Mouse (Mus musculus) heart, postnatal 0 days (tissue): ENCODE results near the gene Svbp. TPM values are rescaled to one million over a fixed set of nuclear protein-coding genes. Genes with fewer than 3 reads are reported as not detected.

ENCODE experiments used
- ATAC-seq: fragments of 200-750 bp; cut with Nextera tagmentation; 2 replicates; pipeline ENCODE4 v1.8.0; 2017; ENCODE audit warnings: low read depth, moderate number of reproducible peaks, moderate library complexity; ENCODE audit not compliant: insufficient read depth
- DNase-seq: peaks from one replicate; pipeline ENCODE4 v3.0.0-alpha.2; 2016; ENCODE audit warnings: low spot score
- H3K27ac ChIP-seq: fragments of 300-500 bp; sonication (generic); 2 replicates; pipeline ENCODE4 v1.5.1; 2014; ENCODE audit warnings: low read depth, mild to moderate bottlenecking
- H3K27me3 ChIP-seq: fragments of 300-500 bp; sonication (generic); 2 replicates; pipeline ENCODE4 v1.6.1; 2014; ENCODE audit warnings: low read length, mixed read lengths; ENCODE audit not compliant: control insufficient read depth, insufficient read depth
- H3K36me3 ChIP-seq: fragments of 300-500 bp; sonication (generic); replicated peaks from 2 replicates; pipeline ENCODE4 v1.6.1; 2014; ENCODE audit warnings: low read length, mixed read lengths; ENCODE audit not compliant: control insufficient read depth, insufficient read depth
- H3K4me1 ChIP-seq: fragments of 300-500 bp; sonication (generic); 2 replicates; pipeline ENCODE4 v1.6.1; 2014; ENCODE audit warnings: antibody characterized with exemption; ENCODE audit not compliant: control insufficient read depth, insufficient read depth
- H3K4me2 ChIP-seq: fragments of 300-500 bp; sonication (generic); 2 replicates; pipeline ENCODE4 v1.6.1; 2014; ENCODE audit warnings: low read depth, mild to moderate bottlenecking, low read length, moderate library complexity
- H3K4me3 ChIP-seq: fragments of 300-500 bp; sonication (generic); 2 replicates; pipeline ENCODE4 v1.5.1; 2014; ENCODE audit warnings: low read depth, low read length
- H3K9ac ChIP-seq: fragments of 300-500 bp; sonication (generic); replicated peaks from 2 replicates; pipeline ENCODE4 v1.6.1; 2014; ENCODE audit warnings: low read depth, low read length, mixed read lengths
- H3K9me3 ChIP-seq: fragments of 300-500 bp; sonication (generic); replicated peaks from 2 replicates; pipeline ENCODE4 v1.6.1; 2016; ENCODE audit warnings: low read length; ENCODE audit not compliant: control insufficient read depth
- CTCF ChIP-seq: IDR thresholded peaks from 2 replicates; pipeline ENCODE4 v1.5.1; 2016; ENCODE audit warnings: antibody characterized with exemption, control low read depth, low read depth
- EP300 ChIP-seq: IDR thresholded peaks from 2 replicates; pipeline ENCODE4 v1.6.1; 2016; ENCODE audit warnings: antibody characterized with exemption, low read depth
- WGBS: fragments of 180-500 bp; shearing (Covaris S2); extraction: QIAGEN DNeasy Blood & Tissue Kit; methylation state at CpG from one replicate; pipeline ENCODE4 v1.1.7; 2014; 5-methylcytosine and 5-hydroxymethylcytosine counted together
- polyA plus RNA-seq: library from polyadenylated mRNA; unstranded; fragments of >200 nt; fragmentation: Nextera tagmentation; extraction: Ambion mirVana; gene quantifications from 2 replicates; pipeline ENCODE4 v1.2.1, GENCODE M21; 2015
- total RNA-seq: library from RNA; depleted of rRNA; stranded (reverse); fragments of >200 nt; gene quantifications from 2 replicates; pipeline ENCODE4 v1.2.3, GENCODE M21; 2014; ENCODE audit warnings: low replicate concordance

The Svbp gene
- total and polyA plus RNA-seq, 2 experiments from 2014 or later = 33.2 to 129 TPM

GRCm38 (mm10) chr4:119233256-119233901 is 38.3 kb downstream of the Svbp start:
- no peaks in the 10 kb centered on the region for H3K9me3 ChIP-seq
- H3K4me1 ChIP-seq = peaks cover 6% of the 10 kb centered on the region
- WGBS = under 1% methylated on average over 36 of the region's 36 CpGs
- peak overlapping the region; percentile 77 for H3K9ac ChIP-seq
- peak; percentile 64 for DNase-seq
- peak overlapping the region; percentile 83 for H3K4me3 ChIP-seq
- H3K27me3 ChIP-seq = no peaks in the 10 kb centered on the region
- peak overlapping the region; percentile 73 for H3K27ac ChIP-seq
- peak; percentile 30 for ATAC-seq
- peaks cover 19% of the 10 kb centered on the region for H3K36me3 ChIP-seq
- peak overlapping the region; percentile 90 for H3K4me2 ChIP-seq
- TF ChIP-seq CTCF (0 out of 2 replicates have a peak, but pooled peaks have one; percentile 11), EP300 (no peak)

GRCm38 (mm10) chr4:119234348-119234747 is 39.2 kb downstream of the Svbp start:
- H3K4me3 ChIP-seq = peak overlapping the region; percentile 83
- H3K27me3 ChIP-seq = no peaks in the 10 kb centered on the region
- WGBS = 55% methylated on average over 3 of the region's 3 CpGs
- no peaks in the 10 kb centered on the region for H3K9me3 ChIP-seq
- no peak overlapping the region for H3K9ac ChIP-seq
- peaks cover 16% of the 10 kb centered on the region for H3K36me3 ChIP-seq
- peak overlapping the region; percentile 90; the same call in 1 of the 2 replicates for H3K4me2 ChIP-seq
- no peak overlapping the region for H3K27ac ChIP-seq
- DNase-seq = no peak
- no peak for ATAC-seq
- H3K4me1 ChIP-seq = peaks cover 6% of the 10 kb centered on the region
- TF ChIP-seq CTCF = no peak
- TF ChIP-seq EP300 = no peak

- peaks cover 32% of the 10 kb centered on the region for H3K36me3 ChIP-seq
- H3K9ac ChIP-seq = no peak overlapping the region
- no peak for ATAC-seq
- no peaks in the 10 kb centered on the region for H3K27me3 ChIP-seq
- H3K27ac ChIP-seq = no peak overlapping the region
- H3K9me3 ChIP-seq = no peaks in the 10 kb centered on the region
- DNase-seq = no peak
- no peaks in the 10 kb centered on the region for H3K4me1 ChIP-seq
- TF ChIP-seq EP300 = no peak
- no peak for TF ChIP-seq CTCF
- 67% methylated on average over 3 of the region's 3 CpGs for WGBS
- no peak overlapping the region for H3K4me2 ChIP-seq
- H3K4me3 ChIP-seq = no peak overlapping the region
Observed at GRCm38 (mm10) chr4:119238661-119239060, 43.6 kb downstream of the Svbp start.

GRCm38 (mm10) chr4:119239181-119239682 is 44.1 kb downstream of the Svbp start:
- TF ChIP-seq CTCF (peak; percentile 87), EP300 (no peak)
- Histone ChIP-seq H3K27me3 (no peaks in the 10 kb centered on the region), H3K27ac (no peak overlapping the region), H3K4me3 (no peak overlapping the region), H3K4me1 (no peaks in the 10 kb centered on the region), H3K9ac (no peak overlapping the region), H3K9me3 (no peaks in the 10 kb centered on the region), H3K36me3 (peaks cover 33% of the 10 kb centered on the region), H3K4me2 (no peak overlapping the region)
- DNase-seq = peak; percentile 88
- 34% methylated on average over 12 of the region's 12 CpGs for WGBS
- peak; percentile 72 for ATAC-seq

GRCm38 (mm10) chr4:119241664-119242063 is 46.6 kb downstream of the Svbp start:
- Histone ChIP-seq H3K4me1 (no peaks in the 10 kb centered on the region), H3K9me3 (no peaks in the 10 kb centered on the region), H3K9ac (no peak overlapping the region), H3K36me3 (peaks cover 32% of the 10 kb centered on the region), H3K27me3 (no peaks in the 10 kb centered on the region), H3K4me3 (no peak overlapping the region), H3K4me2 (no peak overlapping the region), H3K27ac (no peak overlapping the region)
- TF ChIP-seq EP300 (no peak), CTCF (peak; percentile 49)
- ATAC-seq = no peak
- 75% methylated on average over 14 of the region's 14 CpGs for whole genome bisulfite sequencing
- no peak for DNase-seq
